Mouse (Mus musculus): ENCODE data around the gene Ripply2. TPM values are rescaled to one million over a fixed set of nuclear protein-coding genes. Genes with fewer than 3 reads are reported as not detected.
A peak's percentile ranks its signal among the peaks of the same experiment; 100 is the strongest.
"Not testable (repeated sequence)": the region's sequence is repeated elsewhere in the genome, so short reads cannot be mapped to it uniquely, and the experiment has no call there.

The Ripply2 gene
- not detected in 2 replicates for polyA plus RNA-seq (2012; rRNA removed)
- polyA plus RNA-seq (2014; fragmentation: Nextera tagmentation; extraction: Ambion mirVana) = not detected in 2 replicates

GRCm38 (mm10) chr9:87015288-87015937, at the start of gene Ripply2:
TSS of gene Ripply2 (plus strand) at chr9:87015537.
- ATAC-seq (ENCODE audit: low FRiP score, low read depth) = no peak
- Histone ChIP-seq H3K9ac (ENCODE audit: low read depth, low read length, severe bottlenecking) (peak within 1 kb of the TSS; percentile 34; the same call in 1 of the 2 replicates), H3K27ac (replicated peaks; ENCODE audit: low read depth, low read length) (no peak within 1 kb of the TSS), H3K4me1 (ENCODE audit: control insufficient read depth, insufficient read depth, low read length) (no peaks in the 10 kb centered on the region), H3K27me3 (ENCODE audit: control insufficient read depth, insufficient read depth, low read length) (peaks cover 50% of the 10 kb centered on the region), H3K4me3 (replicated peaks; ENCODE audit: low read length) (peak within 1 kb of the TSS; percentile 44), H3K36me3 (ENCODE audit: control insufficient read depth, insufficient read depth, low read length) (no peaks in the 10 kb centered on the region), H3K4me2 (replicated peaks; ENCODE audit: low read depth, low read length, severe bottlenecking) (peak within 1 kb of the TSS; percentile 74), H3K9me3 (ENCODE audit: control insufficient read depth, low read length) (no peaks in the 10 kb centered on the region)
- no peak for DNase-seq (ENCODE audit: low spot score)
- under 1% methylated on average over 68 of the region's 71 CpGs for WGBS
- no peak for TF ChIP-seq POLR2A (IDR thresholded peaks at IDR 0.05; ENCODE audit: borderline replicate concordance, extremely low read depth, insufficient read depth, insufficient read length)

GRCm38 (mm10) chr9:86972471-86972870, 42.9 kb upstream of the Ripply2 start:
- ATAC-seq (ENCODE audit: low FRiP score, low read depth); H3K9me3 ChIP-seq (ENCODE audit: control insufficient read depth, low read length); H3K36me3 ChIP-seq (ENCODE audit: control insufficient read depth, insufficient read depth, low read length); H3K27me3 ChIP-seq (ENCODE audit: control insufficient read depth, insufficient read depth, low read length); H3K9ac ChIP-seq (ENCODE audit: low read depth, low read length, severe bottlenecking); DNase-seq (ENCODE audit: low spot score); H3K4me2 ChIP-seq (replicated peaks; ENCODE audit: low read depth, low read length, severe bottlenecking); H3K4me3 ChIP-seq (replicated peaks; ENCODE audit: low read length); H3K27ac ChIP-seq (replicated peaks; ENCODE audit: low read depth, low read length); H3K4me1 ChIP-seq (ENCODE audit: control insufficient read depth, insufficient read depth, low read length): not testable (repeated sequence)

GRCm38 (mm10) chr9:86973562-86973961, 41.8 kb upstream of the Ripply2 start:
- H3K9me3 ChIP-seq (ENCODE audit: control insufficient read depth, low read length) = no peaks in the 10 kb centered on the region
- TF ChIP-seq POLR2A (IDR thresholded peaks at IDR 0.05; ENCODE audit: borderline replicate concordance, extremely low read depth, insufficient read depth, insufficient read length) = no peak
- H3K4me2 ChIP-seq (replicated peaks; ENCODE audit: low read depth, low read length, severe bottlenecking) = no peak overlapping the region
- 67% methylated on average over 4 of the region's 4 CpGs for WGBS
- no peak overlapping the region for H3K27ac ChIP-seq (replicated peaks; ENCODE audit: low read depth, low read length)
- H3K36me3 ChIP-seq (ENCODE audit: control insufficient read depth, insufficient read depth, low read length) = no peaks in the 10 kb centered on the region
- no peaks in the 10 kb centered on the region for H3K27me3 ChIP-seq (ENCODE audit: control insufficient read depth, insufficient read depth, low read length)
- no peaks in the 10 kb centered on the region for H3K4me1 ChIP-seq (ENCODE audit: control insufficient read depth, insufficient read depth, low read length)
- no peak overlapping the region for H3K9ac ChIP-seq (ENCODE audit: low read depth, low read length, severe bottlenecking)
- no peak for ATAC-seq (ENCODE audit: low FRiP score, low read depth)
- DNase-seq (ENCODE audit: low spot score) = no peak
- no peak overlapping the region for H3K4me3 ChIP-seq (replicated peaks; ENCODE audit: low read length)

DNA sequence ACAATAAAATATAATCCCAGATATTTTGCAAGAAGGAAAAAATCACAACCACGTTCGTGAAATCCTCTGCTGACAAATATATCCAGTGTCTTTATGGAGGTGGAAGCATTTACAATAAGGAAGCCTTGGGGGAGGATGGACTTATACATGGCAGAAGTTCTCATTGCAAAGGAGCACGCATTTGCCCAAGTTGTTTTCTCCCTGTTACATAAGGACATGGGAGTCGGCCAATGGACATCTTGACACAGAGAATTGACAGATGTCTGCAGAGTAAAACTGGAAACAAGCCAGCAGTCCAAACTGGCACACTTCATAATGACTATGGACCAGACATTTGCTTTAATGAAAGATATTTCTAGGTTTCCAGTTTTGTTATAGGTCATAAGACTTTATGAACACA, 38.4 kb upstream of the Ripply2 start:
- Histone ChIP-seq H3K9ac (ENCODE audit: low read depth, low read length, severe bottlenecking) (no peak overlapping the region), H3K27ac (replicated peaks; ENCODE audit: low read depth, low read length) (no peak overlapping the region), H3K36me3 (ENCODE audit: control insufficient read depth, insufficient read depth, low read length) (no peaks in the 10 kb centered on the region), H3K4me2 (replicated peaks; ENCODE audit: low read depth, low read length, severe bottlenecking) (no peak overlapping the region), H3K4me1 (ENCODE audit: control insufficient read depth, insufficient read depth, low read length) (peaks cover 3% of the 10 kb centered on the region; the same call in 1 of the 2 replicates), H3K9me3 (ENCODE audit: control insufficient read depth, low read length) (no peaks in the 10 kb centered on the region), H3K27me3 (ENCODE audit: control insufficient read depth, insufficient read depth, low read length) (no peaks in the 10 kb centered on the region), H3K4me3 (replicated peaks; ENCODE audit: low read length) (no peak overlapping the region)
- 69% methylated on average over 4 of the region's 4 CpGs for WGBS
- DNase-seq (ENCODE audit: low spot score) = no peak
- TF ChIP-seq POLR2A (IDR thresholded peaks at IDR 0.05; ENCODE audit: borderline replicate concordance, extremely low read depth, insufficient read depth, insufficient read length) = no peak
- ATAC-seq (ENCODE audit: low FRiP score, low read depth) = no peak

- DNase-seq (ENCODE audit: low spot score) (no peak), ATAC-seq (ENCODE audit: low FRiP score, low read depth) (no peak)
- H3K4me1 ChIP-seq (ENCODE audit: control insufficient read depth, insufficient read depth, low read length) = peaks cover 3% of the 10 kb centered on the region; the same call in 1 of the 2 replicates
- H3K9ac ChIP-seq (ENCODE audit: low read depth, low read length, severe bottlenecking) = no peak overlapping the region
- 69% methylated on average over 7 of the region's 7 CpGs for WGBS
- H3K36me3 ChIP-seq (ENCODE audit: control insufficient read depth, insufficient read depth, low read length) = no peaks in the 10 kb centered on the region
- H3K9me3 ChIP-seq (ENCODE audit: control insufficient read depth, low read length) = no peaks in the 10 kb centered on the region
- H3K4me3 ChIP-seq (replicated peaks; ENCODE audit: low read length) = no peak overlapping the region
- H3K4me2 ChIP-seq (replicated peaks; ENCODE audit: low read depth, low read length, severe bottlenecking) = no peak overlapping the region
- no peaks in the 10 kb centered on the region for H3K27me3 ChIP-seq (ENCODE audit: control insufficient read depth, insufficient read depth, low read length)
- H3K27ac ChIP-seq (replicated peaks; ENCODE audit: low read depth, low read length) = no peak overlapping the region
- TF ChIP-seq POLR2A (IDR thresholded peaks at IDR 0.05; ENCODE audit: borderline replicate concordance, extremely low read depth, insufficient read depth, insufficient read length) = no peak
Measured at GRCm38 (mm10) chr9:86978257-86978907, 37.0 kb upstream of the Ripply2 start.
